Mouse (Mus musculus): ENCODE measurements around the gene D830030K20Rik. TPM values are rescaled to one million over a fixed set of nuclear protein-coding genes. Genes with fewer than 3 reads are reported as not detected.
"Not testable (repeated sequence)": the region's sequence is repeated elsewhere in the genome, so short reads cannot be mapped to it uniquely, and the experiment has no call there.

D830030K20Rik gene
- 1 to 10 TPM; 3.6 to 6.5 TPM for total RNA-seq (2021)
- long read RNA-seq, experiment 1, partial matches to known transcripts, result 0 of 9 reads
- long read RNA-seq, experiment 1, other reads (novel, unspliced or antisense), result 5 of 9 reads
- long read RNA-seq, experiment 2, partial matches to known transcripts, result 0 of 5 reads
- long read RNA-seq, experiment 2, other reads (novel, unspliced or antisense), result 5 of 5 reads

DNA sequence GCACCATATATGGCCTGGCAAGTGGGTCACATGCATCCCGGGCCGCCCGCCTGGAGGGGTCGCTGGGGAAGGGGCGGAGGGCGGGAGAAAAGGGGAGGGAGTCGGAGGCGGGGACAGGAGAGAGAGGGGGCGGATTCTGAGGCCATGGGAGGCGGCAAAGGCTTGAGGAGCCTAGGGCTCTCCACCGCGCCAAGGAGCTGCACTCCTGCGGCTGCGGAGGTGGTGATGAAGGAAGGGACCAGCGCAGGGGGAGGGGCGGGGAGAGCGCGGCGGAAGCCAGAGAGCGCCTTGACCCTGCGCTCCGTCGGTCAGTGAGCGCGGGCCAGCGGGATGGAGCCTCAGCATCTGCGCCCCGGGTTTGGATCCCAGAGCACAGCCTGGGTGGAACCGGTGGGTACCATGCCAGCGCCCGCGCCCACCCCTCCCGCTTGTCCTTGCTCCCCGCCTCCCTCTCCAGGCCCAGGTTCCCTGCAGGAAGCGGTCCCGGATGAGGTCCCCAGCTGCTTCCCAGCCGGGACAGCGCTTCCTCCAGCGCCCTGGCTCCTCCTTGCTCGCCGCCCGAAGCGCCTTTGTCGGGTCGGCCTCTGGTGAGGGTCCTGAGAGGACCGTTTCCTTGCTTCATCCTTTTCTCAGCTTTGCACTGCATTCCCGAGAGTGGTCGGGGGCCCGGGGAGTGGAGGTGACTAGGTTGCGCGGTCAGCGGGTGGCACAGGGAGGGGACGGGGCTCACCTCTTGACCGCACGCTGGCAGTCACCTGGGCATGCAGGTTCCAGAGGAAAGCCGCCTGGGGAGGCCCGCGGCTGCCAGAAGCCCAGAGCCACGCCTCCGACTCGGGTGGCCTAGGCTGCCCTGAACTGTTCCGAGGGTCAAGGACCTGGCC, at the start of gene D830030K20Rik:
TSS of gene D830030K20Rik (plus strand) at position 217 of the 881 bp plus-strand sequence.
- not testable (repeated sequence) for DNase-seq (ENCODE audit: low spot score in 2 of 2)

DNA sequence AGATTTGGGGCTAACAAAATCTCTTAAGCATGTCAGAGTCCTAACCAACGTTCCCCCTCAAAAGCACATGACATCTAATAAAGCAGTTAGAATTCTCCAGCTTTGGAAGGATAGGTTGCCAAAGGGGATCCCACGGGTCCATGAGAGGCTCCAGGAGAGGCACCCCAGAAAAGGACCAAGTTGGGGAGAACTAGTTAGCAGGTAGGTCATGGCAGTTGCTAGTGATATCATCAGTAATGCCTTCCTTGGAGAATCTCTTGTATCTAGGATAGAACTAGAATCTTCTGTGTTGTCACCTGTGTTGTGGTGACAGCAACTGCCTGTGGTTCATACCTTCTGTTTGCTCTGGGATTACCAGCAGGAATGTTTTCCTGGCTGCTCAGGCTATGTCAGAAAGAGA, 20.3 kb upstream of the D830030K20Rik start, which contains the start of gene Gm5795:
TSS of gene Gm5795 (plus strand) at position 301 of the 400 bp plus-strand sequence.
- not testable (repeated sequence) for DNase-seq (ENCODE audit: low spot score in 2 of 2)

DNA sequence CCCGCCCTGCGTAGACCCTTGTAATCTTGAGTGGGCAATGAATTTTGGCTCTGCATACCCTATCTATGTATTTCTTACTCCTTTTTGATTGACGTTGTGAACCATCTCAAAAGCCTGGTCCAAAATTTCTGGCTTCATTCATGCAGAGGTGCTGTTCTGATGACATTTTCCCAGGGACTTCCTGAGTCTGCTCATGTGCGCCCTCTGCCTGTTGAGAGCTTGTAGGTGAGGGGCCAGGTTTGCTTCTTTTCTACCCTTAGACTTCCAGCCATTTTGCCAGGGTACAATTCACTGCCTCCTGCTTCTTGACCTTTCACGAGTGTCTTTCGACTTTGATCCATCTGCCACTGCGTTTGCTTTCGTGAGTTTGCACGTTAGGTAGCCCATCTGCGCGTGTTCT, 1.1 kb downstream of the D830030K20Rik start:
- peak; percentile 12 to 17 for DNase-seq (ENCODE audit: low spot score in 2 of 2)

DNA sequence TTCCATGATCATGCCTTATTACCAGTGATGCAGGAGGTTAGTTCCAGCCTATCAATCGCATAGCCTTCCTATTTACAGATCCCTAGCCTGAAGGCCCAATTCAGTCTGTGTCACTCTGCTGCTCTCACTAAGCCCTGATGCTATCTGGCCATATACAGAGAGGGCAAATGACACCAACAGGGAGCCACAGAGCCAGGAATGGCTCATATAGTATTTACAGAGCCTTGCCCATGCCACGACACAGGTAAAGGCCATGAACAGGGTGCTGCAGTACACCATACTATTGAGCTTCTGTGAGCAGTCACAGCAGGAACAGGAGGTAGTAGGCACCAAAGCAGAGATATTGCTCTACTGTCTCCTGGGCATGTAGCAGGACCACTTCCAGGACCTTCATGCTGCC, 54.2 kb downstream of the D830030K20Rik start:
- peak in 1 of 2 experiments; percentile 0 for DNase-seq (ENCODE audit: low spot score in 2 of 2)

Other genes starting within 250 kb of the D830030K20Rik start
- not detected for gene Gm2888, start 178.5 kb upstream of the D830030K20Rik start, total RNA-seq (2021)
- under 1 TPM; 0.52 to 0.56 TPM for gene Gm2897, start 159.2 kb upstream of the D830030K20Rik start, total RNA-seq (2021)
- not detected for gene Gm10340, start 74.5 kb upstream of the D830030K20Rik start, total RNA-seq (2021)
- not detected for gene Gm5795, start 20.2 kb upstream of the D830030K20Rik start, total RNA-seq (2021)
- gene Gm2956, start 124.1 kb downstream of the D830030K20Rik start, total RNA-seq (2021), result not detected
- not detected for gene Gm10413, start 186.6 kb downstream of the D830030K20Rik start, total RNA-seq (2021)
- gene Gm10409, start 204.1 kb downstream of the D830030K20Rik start, total RNA-seq (2021), result 1 to 10 TPM in 1 of 2 experiments, not detected in 1; 1.2 TPM
- not detected for gene Gm3005, start 219.6 kb downstream of the D830030K20Rik start, total RNA-seq (2021)
- gene Gm10408, start 240.9 kb downstream of the D830030K20Rik start, total RNA-seq (2021), result under 1 TPM in 1 of 2 experiments, not detected in 1; 0.33 TPM

Measured in left cerebral cortex, adult 18-20 months (tissue).